Mouse (Mus musculus) E14TG2a.4 (cell line): ENCODE measurements around the gene Lrrc23.

Source experiments
- CTCF ChIP-seq: conservative IDR thresholded peaks from 2 replicates; pipeline ENCODE4 v1.5.1; 2014; ENCODE audit warnings: low read length
- NANOG ChIP-seq: IDR thresholded peaks from 2 replicates; pipeline ENCODE4 v1.6.1; 2014; ENCODE audit warnings: borderline replicate concordance, low read length, mixed read lengths

DNA sequence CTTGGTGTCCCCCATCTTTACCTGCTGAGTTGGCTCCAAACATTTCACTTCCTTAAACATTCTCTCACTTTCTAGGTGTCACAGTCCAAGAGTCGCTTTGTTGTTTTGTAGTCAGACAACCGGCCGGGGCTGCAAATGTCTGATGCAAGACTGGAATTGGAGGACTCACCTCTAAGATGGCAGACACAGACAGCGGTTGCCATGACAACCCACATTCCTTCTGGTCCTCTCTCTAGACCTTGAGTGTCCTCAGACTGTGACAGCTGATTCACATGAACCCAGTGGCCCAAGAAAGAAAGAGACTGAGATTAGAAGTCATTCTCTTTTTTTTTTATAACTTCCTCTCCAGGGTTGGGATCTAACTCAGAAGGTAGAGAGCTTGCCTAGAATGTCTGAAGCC, 10.0 kb upstream of the Lrrc23 start:
- no peak for TF ChIP-seq CTCF
- no peak for TF ChIP-seq NANOG
